16 mouse cellular contexts compared by ENCODE assay signal in genomic region chr8:12000459-12000789, GRCm38 (mm10).
DNase-seq lines count a peak whose midpoint lies in the region; ATAC-seq lines count a peak whose summit lies in the region.
"Had no signal": no experiment of that assay in that cellular context is flagged by ENCODE, and none has a peak within 500 bp of the region (broad histone marks: within the 10 kb centered on the region; RNA-seq: fewer than 3 reads in every experiment).

No protein-coding gene starts in this region.

- H3K27ac ChIP-seq in hindbrain, embryonic 11.5 days (ENCODE audit: low read depth, low read length): no peak overlapping the region
- H3K27ac ChIP-seq in hindbrain, embryonic 16.5 days (ENCODE audit: low read depth, low read length): no peak overlapping the region
- no peak overlapping the region for H3K27ac ChIP-seq in midbrain, embryonic 15.5 days
- H3K27ac ChIP-seq in midbrain, embryonic 16.5 days (ENCODE audit: low read length): no peak overlapping the region
- H3K27ac ChIP-seq in forebrain, embryonic 15.5 days (replicated peaks): peak overlapping the region; percentile 58
- H3K27ac ChIP-seq: embryonic facial prominence, embryonic 13.5 days; heart, embryonic 15.5 days; liver, embryonic 14.5 days; neural tube, embryonic 13.5 days had no signal

- H3K36me3 ChIP-seq in hindbrain, embryonic 11.5 days (ENCODE audit: control insufficient read depth, insufficient read depth, low read length): no peaks in the 10 kb centered on the region
- no peaks in the 10 kb centered on the region for H3K36me3 ChIP-seq in hindbrain, embryonic 16.5 days (ENCODE audit: control insufficient read depth, insufficient read depth, low read length)
- H3K36me3 ChIP-seq in midbrain, embryonic 15.5 days (replicated peaks): no peaks in the 10 kb centered on the region
- no peaks in the 10 kb centered on the region for H3K36me3 ChIP-seq in midbrain, embryonic 16.5 days (ENCODE audit: control insufficient read depth, insufficient read depth, low read length)
- H3K36me3 ChIP-seq in forebrain, embryonic 15.5 days: no peaks in the 10 kb centered on the region
- H3K36me3 ChIP-seq: embryonic facial prominence, embryonic 13.5 days; heart, embryonic 15.5 days; neural tube, embryonic 13.5 days had no signal

- 13% methylated on average over 2 of the region's 2 CpGs for WGBS in hindbrain, embryonic 11.5 days
- WGBS in hindbrain, embryonic 16.5 days: 14% methylated on average over 2 of the region's 2 CpGs
- 14% methylated on average over 2 of the region's 2 CpGs for WGBS in midbrain, embryonic 15.5 days
- WGBS in midbrain, embryonic 16.5 days: 14% methylated on average over 2 of the region's 2 CpGs
- WGBS in forebrain, embryonic 15.5 days: 5% methylated on average over 2 of the region's 2 CpGs

- ATAC-seq in hindbrain, embryonic 11.5 days (ENCODE audit: low FRiP score): peak; percentile 64
- ATAC-seq in hindbrain, embryonic 16.5 days: no peak
- ATAC-seq in midbrain, embryonic 15.5 days (replicated peaks): 0 out of 2 replicates have a peak, but pooled peaks have one; percentile 40
- no peak for ATAC-seq in midbrain, embryonic 16.5 days
- peak; percentile 53; the same call in 1 of the 2 replicates for ATAC-seq in forebrain, embryonic 15.5 days (replicated peaks)
- ATAC-seq: inflammation-experienced regulatory T-cells, adult 6 months had no signal

- no peak overlapping the region for H3K4me3 ChIP-seq in hindbrain, embryonic 11.5 days (ENCODE audit: low read depth, low read length)
- H3K4me3 ChIP-seq in hindbrain, embryonic 16.5 days (ENCODE audit: low read length): no peak overlapping the region
- H3K4me3 ChIP-seq in midbrain, embryonic 15.5 days: no peak overlapping the region
- H3K4me3 ChIP-seq in midbrain, embryonic 16.5 days (ENCODE audit: low read depth, low read length): no peak overlapping the region
- no peak overlapping the region for H3K4me3 ChIP-seq in forebrain, embryonic 15.5 days
- H3K4me3 ChIP-seq: embryonic facial prominence, embryonic 13.5 days; heart, embryonic 15.5 days; neural tube, embryonic 13.5 days had no signal

- no peaks in the 10 kb centered on the region for H3K9me3 ChIP-seq in hindbrain, embryonic 11.5 days (ENCODE audit: control insufficient read depth, low read length)
- H3K9me3 ChIP-seq in hindbrain, embryonic 16.5 days (ENCODE audit: control insufficient read depth, low read length): no peaks in the 10 kb centered on the region
- H3K9me3 ChIP-seq in midbrain, embryonic 15.5 days: no peaks in the 10 kb centered on the region
- no peaks in the 10 kb centered on the region for H3K9me3 ChIP-seq in midbrain, embryonic 16.5 days (replicated peaks; ENCODE audit: control insufficient read depth, low read length, poor library complexity, severe bottlenecking)
- H3K9me3 ChIP-seq in forebrain, embryonic 15.5 days: no peaks in the 10 kb centered on the region
- H3K9me3 ChIP-seq: embryonic facial prominence, embryonic 13.5 days; heart, embryonic 15.5 days; neural tube, embryonic 13.5 days had no signal

- H3K9ac ChIP-seq in hindbrain, embryonic 11.5 days (ENCODE audit: low read depth, low read length): no peak overlapping the region
- H3K9ac ChIP-seq in hindbrain, embryonic 16.5 days (ENCODE audit: low read depth, low read length): no peak overlapping the region
- no peak overlapping the region for H3K9ac ChIP-seq in midbrain, embryonic 15.5 days
- H3K9ac ChIP-seq in midbrain, embryonic 16.5 days (ENCODE audit: low read depth, low read length): no peak overlapping the region
- H3K9ac ChIP-seq in forebrain, embryonic 15.5 days (replicated peaks): no peak overlapping the region
- H3K9ac ChIP-seq: embryonic facial prominence, embryonic 13.5 days; heart, embryonic 15.5 days; liver, embryonic 14.5 days; lung, embryonic 14.5 days; neural tube, embryonic 13.5 days had no signal

- no peak overlapping the region for H3K4me2 ChIP-seq in hindbrain, embryonic 11.5 days (replicated peaks; ENCODE audit: low read depth, low read length)
- H3K4me2 ChIP-seq in hindbrain, embryonic 16.5 days (ENCODE audit: low read length): no peak overlapping the region
- no peak overlapping the region for H3K4me2 ChIP-seq in midbrain, embryonic 15.5 days
- no peak overlapping the region for H3K4me2 ChIP-seq in midbrain, embryonic 16.5 days (ENCODE audit: low read length)
- H3K4me2 ChIP-seq in forebrain, embryonic 15.5 days (replicated peaks): no peak overlapping the region
- H3K4me2 ChIP-seq: embryonic facial prominence, embryonic 13.5 days; heart, embryonic 15.5 days; lung, embryonic 14.5 days; neural tube, embryonic 13.5 days had no signal

- H3K4me1 ChIP-seq in hindbrain, embryonic 11.5 days (replicated peaks; ENCODE audit: control insufficient read depth, insufficient read depth, low read length): no peaks in the 10 kb centered on the region
- peaks cover 4% of the 10 kb centered on the region; the same call in 1 of the 2 replicates for H3K4me1 ChIP-seq in hindbrain, embryonic 16.5 days (ENCODE audit: control insufficient read depth, insufficient read depth, low read depth, low read length)
- peaks cover 8% of the 10 kb centered on the region for H3K4me1 ChIP-seq in midbrain, embryonic 15.5 days
- H3K4me1 ChIP-seq in midbrain, embryonic 16.5 days (ENCODE audit: control insufficient read depth, insufficient read depth, low read length): 0 out of 2 replicates have a peak, but pooled peaks cover 4% of the 10 kb centered on the region
- peaks cover 48% of the 10 kb centered on the region for H3K4me1 ChIP-seq in forebrain, embryonic 15.5 days
- H3K4me1 ChIP-seq: heart, embryonic 15.5 days had no signal

- no peak for DNase-seq in hindbrain, embryonic 11.5 days (ENCODE audit: low spot score)
- no peak for DNase-seq in layer of hippocampus, postnatal 10 days (ENCODE audit: low spot score in 2 of 2)
- DNase-seq in lung, adult 18-20 months: no peak
- DNase-seq: cerebellum, adult 11-12 months; spleen, adult 18-20 months; thymus, postnatal 14 days had no signal

- peaks cover 17% of the 10 kb centered on the region for H3K27me3 ChIP-seq in hindbrain, embryonic 11.5 days (ENCODE audit: control insufficient read depth, insufficient read depth, low read length)
- peaks cover 43% of the 10 kb centered on the region for H3K27me3 ChIP-seq in hindbrain, embryonic 16.5 days (replicated peaks; ENCODE audit: control insufficient read depth, insufficient read depth, low read length)
- peaks cover 47% of the 10 kb centered on the region for H3K27me3 ChIP-seq in midbrain, embryonic 15.5 days (replicated peaks)
- peaks cover 30% of the 10 kb centered on the region for H3K27me3 ChIP-seq in midbrain, embryonic 16.5 days (ENCODE audit: control insufficient read depth, insufficient read depth, low read depth, low read length)
- H3K27me3 ChIP-seq in forebrain, embryonic 15.5 days: peaks cover 16% of the 10 kb centered on the region

Comparison
In these comparisons a context has a peak if more than half of its experiments do, and no peak if none do; other contexts are left out.
1. ATAC-seq: peak in hindbrain, embryonic 11.5 days (single experiment), midbrain, embryonic 15.5 days (single experiment) and forebrain, embryonic 15.5 days (single experiment); none in hindbrain, embryonic 16.5 days (single experiment) and midbrain, embryonic 16.5 days (single experiment).